Mouse (Mus musculus) midbrain, embryonic 14.5 days (tissue): Measurements from ENCODE around the gene Otulin. TPM values are rescaled to one million over a fixed set of nuclear protein-coding genes. Genes with fewer than 3 reads are reported as not detected.

ENCODE experiments used
- ATAC-seq: fragments of 200-750 bp; cut with Nextera tagmentation; 2 replicates; pipeline ENCODE4 v1.8.0; 2017; ENCODE audit warnings: moderate number of reproducible peaks, moderate library complexity; ENCODE audit not compliant: low FRiP score, low TSS enrichment
- DNase-seq: peaks from one replicate; pipeline ENCODE4 v3.0.0-alpha.2; 2015
- H3K27ac ChIP-seq: fragments of 300-500 bp; sonication (generic); replicated peaks from 2 replicates; pipeline ENCODE4 v1.5.1; 2014; ENCODE audit warnings: mild to moderate bottlenecking, low read depth, low read length, moderate library complexity
- H3K27me3 ChIP-seq: fragments of 300-500 bp; sonication (generic); 2 replicates; pipeline ENCODE4 v1.6.1; 2014; ENCODE audit warnings: low read length, control low read depth, mixed read lengths; ENCODE audit not compliant: control insufficient read depth, insufficient read depth
- H3K36me3 ChIP-seq: fragments of 300-500 bp; sonication (generic); 2 replicates; pipeline ENCODE4 v1.6.1; 2014; ENCODE audit warnings: low read length, control low read depth; ENCODE audit not compliant: control insufficient read depth, insufficient read depth
- H3K4me1 ChIP-seq: fragments of 300-500 bp; sonication (generic); 2 replicates; pipeline ENCODE4 v1.6.1; 2014; ENCODE audit warnings: mild to moderate bottlenecking, antibody characterized with exemption, low read length, control low read depth; ENCODE audit not compliant: control insufficient read depth, insufficient read depth
- H3K4me2 ChIP-seq: fragments of 300-500 bp; sonication (generic); 2 replicates; pipeline ENCODE4 v1.6.1; 2014; ENCODE audit warnings: mild to moderate bottlenecking, low read length, moderate library complexity
- H3K4me3 ChIP-seq: fragments of 300-500 bp; sonication (generic); replicated peaks from 2 replicates; pipeline ENCODE4 v1.5.1; 2014; ENCODE audit warnings: low read depth, low read length
- H3K9ac ChIP-seq: fragments of 300-500 bp; sonication (generic); replicated peaks from 2 replicates; pipeline ENCODE4 v1.6.1; 2014; ENCODE audit warnings: mild to moderate bottlenecking, low read length, moderate library complexity
- H3K9me3 ChIP-seq: fragments of 300-500 bp; sonication (generic); 2 replicates; pipeline ENCODE4 v1.6.1; 2016; ENCODE audit warnings: low read length, control low read depth, mixed read lengths; ENCODE audit not compliant: control insufficient read depth
- WGBS: fragments of 180-500 bp; shearing (Covaris S2); extraction: QIAGEN DNeasy Blood & Tissue Kit; methylation state at CpG from one replicate; pipeline ENCODE4 v1.1.7; 2014; 5-methylcytosine and 5-hydroxymethylcytosine counted together
- polyA plus RNA-seq: library from polyadenylated mRNA; unstranded; fragments of >200 nt; fragmentation: Nextera tagmentation; extraction: Ambion mirVana; gene quantifications from 2 replicates; pipeline ENCODE4 v1.2.1, GENCODE M21; 2014

Gene Otulin
- polyA plus RNA-seq, 1 experiment from 2014 or later = 29.7 TPM

GRCm38 (mm10) chr15:27500390-27500789, 130.1 kb downstream of the Otulin start:
- no peak for DNase-seq
- no peak for ATAC-seq
- peaks cover 15% of the 10 kb centered on the region for H3K4me1 ChIP-seq
- H3K4me2 ChIP-seq = no peak overlapping the region
- no peak overlapping the region for H3K9ac ChIP-seq
- H3K9me3 ChIP-seq = no peaks in the 10 kb centered on the region
- 84% methylated on average over 15 of the region's 15 CpGs for WGBS
- no peak overlapping the region for H3K4me3 ChIP-seq
- no peaks in the 10 kb centered on the region for H3K36me3 ChIP-seq
- no peak overlapping the region for H3K27ac ChIP-seq
- no peaks in the 10 kb centered on the region for H3K27me3 ChIP-seq

GRCm38 (mm10) chr15:27498078-27498477, 132.4 kb downstream of the Otulin start:
- Histone ChIP-seq H3K4me2 (no peak overlapping the region), H3K36me3 (no peaks in the 10 kb centered on the region), H3K27me3 (no peaks in the 10 kb centered on the region), H3K9me3 (no peaks in the 10 kb centered on the region), H3K4me3 (no peak overlapping the region), H3K9ac (no peak overlapping the region), H3K27ac (no peak overlapping the region), H3K4me1 (peaks cover 15% of the 10 kb centered on the region)
- ATAC-seq (no peak), DNase-seq (no peak)
- 82% methylated on average over 5 of the region's 5 CpGs for WGBS

GRCm38 (mm10) chr15:27497300-27497997, 133.0 kb downstream of the Otulin start:
- no peaks in the 10 kb centered on the region for H3K36me3 ChIP-seq
- H3K4me2 ChIP-seq = no peak overlapping the region
- H3K9ac ChIP-seq = no peak overlapping the region
- peaks cover 15% of the 10 kb centered on the region for H3K4me1 ChIP-seq
- DNase-seq = peak; percentile 23
- no peaks in the 10 kb centered on the region for H3K27me3 ChIP-seq
- 46% methylated on average over 7 of the region's 7 CpGs for WGBS
- no peak overlapping the region for H3K4me3 ChIP-seq
- H3K9me3 ChIP-seq = no peaks in the 10 kb centered on the region
- H3K27ac ChIP-seq = no peak overlapping the region
- ATAC-seq = no peak

- H3K4me1 ChIP-seq = peaks cover 15% of the 10 kb centered on the region
- H3K4me3 ChIP-seq = no peak overlapping the region
- ATAC-seq (no peak), DNase-seq (no peak)
- no peak overlapping the region for H3K27ac ChIP-seq
- no peak overlapping the region for H3K9ac ChIP-seq
- no peaks in the 10 kb centered on the region for H3K36me3 ChIP-seq
- 59% methylated on average over 11 of the region's 11 CpGs for WGBS
- no peak overlapping the region for H3K4me2 ChIP-seq
- no peaks in the 10 kb centered on the region for H3K27me3 ChIP-seq
- H3K9me3 ChIP-seq = no peaks in the 10 kb centered on the region
These were observed 133.7 kb downstream of the Otulin start for GRCm38 (mm10) chr15:27496596-27497299.

- Histone ChIP-seq H3K9ac (no peak overlapping the region), H3K4me2 (no peak overlapping the region), H3K27ac (no peak overlapping the region), H3K9me3 (no peaks in the 10 kb centered on the region), H3K36me3 (no peaks in the 10 kb centered on the region), H3K4me1 (peaks cover 15% of the 10 kb centered on the region), H3K4me3 (no peak overlapping the region), H3K27me3 (no peaks in the 10 kb centered on the region)
- DNase-seq = no peak
- no peak for ATAC-seq
- WGBS = 47% methylated on average over 5 of the region's 5 CpGs
These were observed 134.5 kb downstream of the Otulin start for GRCm38 (mm10) chr15:27495981-27496401.

- Histone ChIP-seq H3K36me3 (no peaks in the 10 kb centered on the region), H3K27me3 (no peaks in the 10 kb centered on the region), H3K9ac (no peak overlapping the region), H3K4me2 (no peak overlapping the region), H3K27ac (no peak overlapping the region), H3K4me3 (no peak overlapping the region), H3K4me1 (peaks cover 15% of the 10 kb centered on the region), H3K9me3 (no peaks in the 10 kb centered on the region)
- no peak for DNase-seq
- no peak for ATAC-seq
- 45% methylated on average over 10 of the region's 10 CpGs for WGBS
These were observed 137.0 kb downstream of the Otulin start for GRCm38 (mm10) chr15:27493516-27493915.

GRCm38 (mm10) chr15:27492734-27493133, 137.8 kb downstream of the Otulin start:
- Histone ChIP-seq H3K36me3 (no peaks in the 10 kb centered on the region), H3K4me2 (no peak overlapping the region), H3K9me3 (no peaks in the 10 kb centered on the region), H3K27me3 (no peaks in the 10 kb centered on the region), H3K27ac (no peak overlapping the region), H3K4me1 (peaks cover 19% of the 10 kb centered on the region), H3K9ac (no peak overlapping the region), H3K4me3 (no peak overlapping the region)
- no peak for DNase-seq
- WGBS = 37% methylated on average over 1 of the region's 1 CpGs
- ATAC-seq = no peak
